Mouse (Mus musculus): ENCODE results near the gene Rbm11. TPM values are rescaled to one million over a fixed set of nuclear protein-coding genes. Genes with fewer than 3 reads are reported as not detected.

Gene Rbm11
- polyA plus RNA-seq, 2 experiments = 0.45 to 0.47 TPM

GRCm38 (mm10) chr16:75586466-75586865 lies 6.2 kb upstream of the Rbm11 start:
- Histone ChIP-seq H3K9me3 (ENCODE audit: control insufficient read depth, low read length) (no peaks in the 10 kb centered on the region), H3K27me3 (ENCODE audit: control insufficient read depth, insufficient read depth, low read length) (no peaks in the 10 kb centered on the region), H3K4me3 (replicated peaks; ENCODE audit: low read length) (no peak overlapping the region), H3K9ac (ENCODE audit: low read depth, low read length, severe bottlenecking) (no peak overlapping the region), H3K4me2 (replicated peaks; ENCODE audit: low read depth, low read length, severe bottlenecking) (no peak overlapping the region), H3K4me1 (ENCODE audit: control insufficient read depth, insufficient read depth, low read length) (no peaks in the 10 kb centered on the region), H3K27ac (replicated peaks; ENCODE audit: low read depth, low read length) (no peak overlapping the region), H3K36me3 (ENCODE audit: control insufficient read depth, insufficient read depth, low read length) (no peaks in the 10 kb centered on the region)
- ATAC-seq (ENCODE audit: low FRiP score, low read depth) (no peak), DNase-seq (ENCODE audit: low spot score) (no peak)
- no peak for TF ChIP-seq POLR2A (IDR thresholded peaks at IDR 0.05; ENCODE audit: borderline replicate concordance, extremely low read depth, insufficient read depth, insufficient read length)
- WGBS = 17% methylated on average over 3 of the region's 3 CpGs

GRCm38 (mm10) chr16:75593501-75594183 lies 998 bp downstream of the Rbm11 start:
- no peak overlapping the region for H3K9ac ChIP-seq (ENCODE audit: low read depth, low read length, severe bottlenecking)
- DNase-seq (ENCODE audit: low spot score) (no peak), ATAC-seq (ENCODE audit: low FRiP score, low read depth) (no peak)
- H3K4me3 ChIP-seq (replicated peaks; ENCODE audit: low read length) = peak overlapping the region; percentile 61
- no peak for TF ChIP-seq POLR2A (IDR thresholded peaks at IDR 0.05; ENCODE audit: borderline replicate concordance, extremely low read depth, insufficient read depth, insufficient read length)
- H3K27ac ChIP-seq (replicated peaks; ENCODE audit: low read depth, low read length) = no peak overlapping the region
- no peaks in the 10 kb centered on the region for H3K4me1 ChIP-seq (ENCODE audit: control insufficient read depth, insufficient read depth, low read length)
- WGBS = 14% methylated on average over 15 of the region's 15 CpGs
- peak overlapping the region; percentile 74 for H3K4me2 ChIP-seq (replicated peaks; ENCODE audit: low read depth, low read length, severe bottlenecking)
- no peaks in the 10 kb centered on the region for H3K27me3 ChIP-seq (ENCODE audit: control insufficient read depth, insufficient read depth, low read length)
- H3K36me3 ChIP-seq (ENCODE audit: control insufficient read depth, insufficient read depth, low read length) = no peaks in the 10 kb centered on the region
- no peaks in the 10 kb centered on the region for H3K9me3 ChIP-seq (ENCODE audit: control insufficient read depth, low read length)

GRCm38 (mm10) chr16:75606415-75606814 lies 13.8 kb downstream of the Rbm11 start:
- Histone ChIP-seq H3K36me3 (ENCODE audit: control insufficient read depth, insufficient read depth, low read length) (no peaks in the 10 kb centered on the region), H3K4me3 (replicated peaks; ENCODE audit: low read length) (no peak overlapping the region), H3K27me3 (ENCODE audit: control insufficient read depth, insufficient read depth, low read length) (no peaks in the 10 kb centered on the region), H3K27ac (replicated peaks; ENCODE audit: low read depth, low read length) (no peak overlapping the region), H3K9me3 (ENCODE audit: control insufficient read depth, low read length) (no peaks in the 10 kb centered on the region), H3K4me1 (ENCODE audit: control insufficient read depth, insufficient read depth, low read length) (no peaks in the 10 kb centered on the region), H3K9ac (ENCODE audit: low read depth, low read length, severe bottlenecking) (no peak overlapping the region), H3K4me2 (replicated peaks; ENCODE audit: low read depth, low read length, severe bottlenecking) (no peak overlapping the region)
- no peak for TF ChIP-seq POLR2A (IDR thresholded peaks at IDR 0.05; ENCODE audit: borderline replicate concordance, extremely low read depth, insufficient read depth, insufficient read length)
- ATAC-seq (ENCODE audit: low FRiP score, low read depth) (no peak), DNase-seq (ENCODE audit: low spot score) (no peak)
- WGBS = 64% methylated on average over 1 of the region's 1 CpGs

- DNase-seq (ENCODE audit: low spot score) = no peak
- Histone ChIP-seq H3K4me1 (ENCODE audit: control insufficient read depth, insufficient read depth, low read length) (no peaks in the 10 kb centered on the region), H3K36me3 (ENCODE audit: control insufficient read depth, insufficient read depth, low read length) (no peaks in the 10 kb centered on the region), H3K4me3 (replicated peaks; ENCODE audit: low read length) (no peak overlapping the region), H3K27me3 (ENCODE audit: control insufficient read depth, insufficient read depth, low read length) (no peaks in the 10 kb centered on the region), H3K9ac (ENCODE audit: low read depth, low read length, severe bottlenecking) (no peak overlapping the region), H3K27ac (replicated peaks; ENCODE audit: low read depth, low read length) (no peak overlapping the region), H3K9me3 (ENCODE audit: control insufficient read depth, low read length) (no peaks in the 10 kb centered on the region), H3K4me2 (replicated peaks; ENCODE audit: low read depth, low read length, severe bottlenecking) (no peak overlapping the region)
- TF ChIP-seq POLR2A (IDR thresholded peaks at IDR 0.05; ENCODE audit: borderline replicate concordance, extremely low read depth, insufficient read depth, insufficient read length) = no peak
- ATAC-seq (ENCODE audit: low FRiP score, low read depth) = no peak
Observed at GRCm38 (mm10) chr16:75612561-75612960, 19.9 kb downstream of the Rbm11 start.

- no peaks in the 10 kb centered on the region for H3K9me3 ChIP-seq (ENCODE audit: control insufficient read depth, low read length)
- ATAC-seq (ENCODE audit: low FRiP score, low read depth) (no peak), DNase-seq (ENCODE audit: low spot score) (peak; percentile 88)
- no peak overlapping the region for H3K4me3 ChIP-seq (replicated peaks; ENCODE audit: low read length)
- no peak overlapping the region for H3K4me2 ChIP-seq (replicated peaks; ENCODE audit: low read depth, low read length, severe bottlenecking)
- H3K27me3 ChIP-seq (ENCODE audit: control insufficient read depth, insufficient read depth, low read length) = no peaks in the 10 kb centered on the region
- H3K36me3 ChIP-seq (ENCODE audit: control insufficient read depth, insufficient read depth, low read length) = no peaks in the 10 kb centered on the region
- H3K9ac ChIP-seq (ENCODE audit: low read depth, low read length, severe bottlenecking) = no peak overlapping the region
- WGBS = 73% methylated on average over 2 of the region's 2 CpGs
- no peaks in the 10 kb centered on the region for H3K4me1 ChIP-seq (ENCODE audit: control insufficient read depth, insufficient read depth, low read length)
- no peak overlapping the region for H3K27ac ChIP-seq (replicated peaks; ENCODE audit: low read depth, low read length)
- no peak for TF ChIP-seq POLR2A (IDR thresholded peaks at IDR 0.05; ENCODE audit: borderline replicate concordance, extremely low read depth, insufficient read depth, insufficient read length)
Observed at GRCm38 (mm10) chr16:75617651-75618349, 25.2 kb downstream of the Rbm11 start.

Data from limb, embryonic 14.5 days (tissue).